13 mouse cellular contexts compared by ENCODE assay signal in genomic region chr1:154995778-154996390, GRCm38 (mm10).
DNase-seq lines count a peak whose midpoint lies in the region; ATAC-seq and TF ChIP-seq lines count a peak whose summit lies in the region.
"Had no signal": no experiment of that assay in that cellular context is flagged by ENCODE, and none has a peak within 500 bp of the region (broad histone marks: within the 10 kb centered on the region; RNA-seq: fewer than 3 reads in every experiment).

No protein-coding gene starts in this region.

- H3K36me3 ChIP-seq in embryonic facial prominence, embryonic 11.5 days (replicated peaks; ENCODE audit: control insufficient read depth, insufficient read depth, low read depth, low read length), result no peaks in the 10 kb centered on the region
- H3K36me3 ChIP-seq in forebrain, embryonic 16.5 days (ENCODE audit: control insufficient read depth, insufficient read depth), result no peaks in the 10 kb centered on the region
- no peaks in the 10 kb centered on the region for H3K36me3 ChIP-seq in midbrain, embryonic 14.5 days (ENCODE audit: control insufficient read depth, insufficient read depth, low read length)
- H3K36me3 ChIP-seq: neural tube, embryonic 15.5 days had no signal

- H3K27me3 ChIP-seq in embryonic facial prominence, embryonic 11.5 days (ENCODE audit: control insufficient read depth, insufficient read depth, low read length), result no peaks in the 10 kb centered on the region
- no peaks in the 10 kb centered on the region for H3K27me3 ChIP-seq in forebrain, embryonic 16.5 days (replicated peaks; ENCODE audit: control insufficient read depth, insufficient read depth, low read length)
- H3K27me3 ChIP-seq in midbrain, embryonic 14.5 days (ENCODE audit: control insufficient read depth, insufficient read depth, low read length), result no peaks in the 10 kb centered on the region
- H3K27me3 ChIP-seq: neural tube, embryonic 15.5 days had no signal

- no peaks in the 10 kb centered on the region for H3K9me3 ChIP-seq in embryonic facial prominence, embryonic 11.5 days (replicated peaks; ENCODE audit: control insufficient read depth, low read length)
- H3K9me3 ChIP-seq in forebrain, embryonic 16.5 days (ENCODE audit: control insufficient read depth, low read length), result no peaks in the 10 kb centered on the region
- no peaks in the 10 kb centered on the region for H3K9me3 ChIP-seq in midbrain, embryonic 14.5 days (ENCODE audit: control insufficient read depth, low read length)
- H3K9me3 ChIP-seq: neural tube, embryonic 15.5 days had no signal

- WGBS in embryonic facial prominence, embryonic 11.5 days, result 56% methylated on average over 9 of the region's 9 CpGs
- WGBS in forebrain, embryonic 16.5 days, result 53% methylated on average over 9 of the region's 9 CpGs
- 66% methylated on average over 9 of the region's 9 CpGs for WGBS in midbrain, embryonic 14.5 days

- H3K4me2 ChIP-seq in embryonic facial prominence, embryonic 11.5 days (ENCODE audit: low read depth, low read length), result no peak overlapping the region
- no peak overlapping the region for H3K4me2 ChIP-seq in forebrain, embryonic 16.5 days (ENCODE audit: low read length)
- no peak overlapping the region for H3K4me2 ChIP-seq in midbrain, embryonic 14.5 days (ENCODE audit: low read length)
- H3K4me2 ChIP-seq: neural tube, embryonic 15.5 days had no signal

- H3K4me3 ChIP-seq in gastrocnemius, adult 2 months, result no peak overlapping the region
- H3K4me3 ChIP-seq in embryonic facial prominence, embryonic 11.5 days (ENCODE audit: low read depth, low read length), result no peak overlapping the region
- H3K4me3 ChIP-seq in forebrain, embryonic 16.5 days (replicated peaks; ENCODE audit: low read length), result no peak overlapping the region
- no peak overlapping the region for H3K4me3 ChIP-seq in midbrain, embryonic 14.5 days (replicated peaks; ENCODE audit: low read depth, low read length)
- H3K4me3 ChIP-seq: erythroblast, embryonic 14.5 days; neural tube, embryonic 15.5 days had no signal

- peak overlapping the region; percentile 66; the same call in 1 of the 2 replicates for H3K27ac ChIP-seq in gastrocnemius, adult 2 months
- no peak overlapping the region for H3K27ac ChIP-seq in embryonic facial prominence, embryonic 11.5 days (replicated peaks; ENCODE audit: low read depth, low read length)
- peak overlapping the region; percentile 34; the same call in 1 of the 2 replicates for H3K27ac ChIP-seq in forebrain, embryonic 16.5 days (ENCODE audit: low read length)
- H3K27ac ChIP-seq in midbrain, embryonic 14.5 days (replicated peaks; ENCODE audit: low read depth, low read length), result no peak overlapping the region
- H3K27ac ChIP-seq: neural tube, embryonic 15.5 days had no signal

- TF ChIP-seq CTCF in gastrocnemius, adult 2 months (IDR thresholded peaks at IDR 0.05), result no peak

- no peak for ATAC-seq in embryonic facial prominence, embryonic 11.5 days (replicated peaks; ENCODE audit: insufficient number of reproducible peaks, low FRiP score, low TSS enrichment, low read depth)
- ATAC-seq in forebrain, embryonic 16.5 days, result peak; percentile 41; the same call in 1 of the 2 replicates
- no peak for ATAC-seq in midbrain, embryonic 14.5 days (ENCODE audit: low FRiP score, low TSS enrichment)
- ATAC-seq: intestine, embryonic 16.5 days had no signal

- peak; percentile 38 for DNase-seq in gastrocnemius, adult 2 months
- no peak for DNase-seq in gastrocnemius, postnatal 14 days
- DNase-seq in embryonic facial prominence, embryonic 11.5 days (ENCODE audit: low spot score), result peak; percentile 48
- peak; percentile 51 for DNase-seq in midbrain, embryonic 14.5 days
- DNase-seq in layer of hippocampus, adult 9-11 months, result no peak
- DNase-seq in adrenal gland, adult 18-20 months (ENCODE audit: low spot score in 2 of 2), result no peak
- DNase-seq: kidney, postnatal 25 days; lung, postnatal 10 days; thymus, postnatal 25 days had no signal

- intact Hi-C loops in gastrocnemius, adult 2 months (cut with DNase I), result no loop called here
- intact Hi-C loops in gastrocnemius, postnatal 14 days (cut with DNase I; ENCODE audit: low total_unique reads), result no loop called here

- H3K9ac ChIP-seq in embryonic facial prominence, embryonic 11.5 days (replicated peaks; ENCODE audit: low read length), result no peak overlapping the region
- H3K9ac ChIP-seq in forebrain, embryonic 16.5 days (replicated peaks; ENCODE audit: low read depth, low read length), result no peak overlapping the region
- H3K9ac ChIP-seq in midbrain, embryonic 14.5 days (replicated peaks; ENCODE audit: low read length), result no peak overlapping the region
- H3K9ac ChIP-seq: neural tube, embryonic 15.5 days had no signal

- no peaks in the 10 kb centered on the region for H3K4me1 ChIP-seq in embryonic facial prominence, embryonic 11.5 days (ENCODE audit: control insufficient read depth, insufficient read depth, low read length)
- peaks cover 26% of the 10 kb centered on the region for H3K4me1 ChIP-seq in forebrain, embryonic 16.5 days (replicated peaks; ENCODE audit: control insufficient read depth, insufficient read depth, low read length)
- H3K4me1 ChIP-seq in midbrain, embryonic 14.5 days (ENCODE audit: control insufficient read depth, insufficient read depth, low read length), result peaks cover 10% of the 10 kb centered on the region; the same call in 1 of the 2 replicates

Comparison
In these comparisons a context has a peak if more than half of its experiments do, and no peak if none do; other contexts are left out.
1. DNase-seq: peak in gastrocnemius, adult 2 months (single experiment), embryonic facial prominence, embryonic 11.5 days (single experiment) and midbrain, embryonic 14.5 days (single experiment); none in gastrocnemius, postnatal 14 days (single experiment), layer of hippocampus, adult 9-11 months (single experiment) and adrenal gland, adult 18-20 months (0 of 2).
2. H3K27ac ChIP-seq: peak in gastrocnemius, adult 2 months (single experiment) and forebrain, embryonic 16.5 days (single experiment); none in embryonic facial prominence, embryonic 11.5 days (single experiment) and midbrain, embryonic 14.5 days (single experiment).